Mouse (Mus musculus) megakaryocyte, embryonic 14.5 days (primary cell): ENCODE measurements at regions not wholly inside any gene's neighbourhood (a gene's known extent, or its start where the extent isn't known, plus 50 kb on each side); places are given as distances from the start of the nearest gene placed in this dataset.

Experiments used
- FLI1 ChIP-seq: IDR thresholded peaks from 2 replicates; pipeline ENCODE4 v1.6.1; 2012; ENCODE audit warnings: low read length, inconsistent platforms, mixed read lengths
- GATA1 ChIP-seq: IDR thresholded peaks from 3 replicates; pipeline ENCODE4 v1.6.1; 2012; ENCODE audit warnings: mixed read lengths, low read length, inconsistent platforms, borderline replicate concordance

- TF ChIP-seq GATA1 (no peak), FLI1 (no peak)
Observed at GRCm38 (mm10) chr16:74857752-74858151, 446.1 kb upstream of the Robo2 start.
